Comparison of ENCODE assay signal across 15 mouse cellular contexts in genomic region chr3:57466289-57466688, GRCm38 (mm10). TPM values are rescaled to one million over a fixed set of nuclear protein-coding genes. Genes with fewer than 3 reads are reported as not detected.
A peak's percentile ranks its signal among the peaks of the same experiment; 100 is the strongest.
DNase-seq lines count a peak whose midpoint lies in the region; ATAC-seq and TF ChIP-seq lines count a peak whose summit lies in the region.
"Had no signal": no experiment of that assay in that cellular context is flagged by ENCODE, and none has a peak within 500 bp of the region (broad histone marks: within the 10 kb centered on the region; RNA-seq: fewer than 3 reads in every experiment).

No protein-coding gene starts in this region.

- H3K4me2 ChIP-seq in heart, postnatal 0 days (ENCODE audit: low read depth, low read length) = no peak overlapping the region
- H3K4me2 ChIP-seq in limb, embryonic 14.5 days (replicated peaks; ENCODE audit: low read depth, low read length, severe bottlenecking) = no peak overlapping the region
- H3K4me2 ChIP-seq: liver, embryonic 15.5 days had no signal

- 58% methylated on average over 3 of the region's 3 CpGs for WGBS in heart, postnatal 0 days
- 61% methylated on average over 3 of the region's 3 CpGs for whole genome bisulfite sequencing in limb, embryonic 14.5 days
- WGBS in limb, embryonic 10.5 days = 70% methylated on average over 3 of the region's 3 CpGs

- no peaks in the 10 kb centered on the region for H3K27me3 ChIP-seq in heart, postnatal 0 days (ENCODE audit: control insufficient read depth, insufficient read depth, low read length)
- no peaks in the 10 kb centered on the region for H3K27me3 ChIP-seq in limb, embryonic 14.5 days (ENCODE audit: control insufficient read depth, insufficient read depth, low read length)
- no peaks in the 10 kb centered on the region for H3K27me3 ChIP-seq in limb, embryonic 10.5 days (ENCODE audit: low read depth, poor library complexity, severe bottlenecking)
- no peaks in the 10 kb centered on the region for H3K27me3 ChIP-seq in E14TG2a.4 (ENCODE audit: insufficient read depth, low read length)
- H3K27me3 ChIP-seq: liver, embryonic 15.5 days had no signal

- no peak overlapping the region for H3K9ac ChIP-seq in heart, postnatal 0 days (replicated peaks; ENCODE audit: low read depth, low read length)
- H3K9ac ChIP-seq in limb, embryonic 14.5 days (ENCODE audit: low read depth, low read length, severe bottlenecking) = no peak overlapping the region
- H3K9ac ChIP-seq: liver, embryonic 15.5 days had no signal

- peaks cover 24% of the 10 kb centered on the region for H3K36me3 ChIP-seq in heart, postnatal 0 days (replicated peaks; ENCODE audit: control insufficient read depth, insufficient read depth, low read length)
- peaks cover 23% of the 10 kb centered on the region for H3K36me3 ChIP-seq in limb, embryonic 14.5 days (ENCODE audit: control insufficient read depth, insufficient read depth, low read length)
- H3K36me3 ChIP-seq in limb, embryonic 10.5 days = peaks cover 3% of the 10 kb centered on the region; the same call in 1 of the 2 replicates
- peaks cover 10% of the 10 kb centered on the region; the same call in 1 of the 2 replicates for H3K36me3 ChIP-seq in E14TG2a.4 (ENCODE audit: insufficient read depth, low read length)
- H3K36me3 ChIP-seq: liver, embryonic 15.5 days had no signal

- no peak for TF ChIP-seq EP300 in heart, postnatal 0 days (IDR thresholded peaks at IDR 0.05; ENCODE audit: low read depth)

- TF ChIP-seq CTCF in heart, postnatal 0 days (IDR thresholded peaks at IDR 0.05; ENCODE audit: low read depth) = peak; percentile 57
- 0 out of 2 replicates have a peak, but pooled peaks have one; percentile 12 for TF ChIP-seq CTCF in E14TG2a.4 (conservative IDR thresholded peaks at IDR 0.05; ENCODE audit: low read length)
- 0 out of 2 replicates have a peak, but pooled peaks have one; percentile 1 for TF ChIP-seq CTCF in cortical plate, adult 2 months (IDR thresholded peaks at IDR 0.05; ENCODE audit: extremely low read depth, insufficient read depth, low read length)

- H3K4me1 ChIP-seq in heart, postnatal 0 days (ENCODE audit: control insufficient read depth, insufficient read depth) = peaks cover 8% of the 10 kb centered on the region; the same call in 1 of the 2 replicates
- peaks cover 15% of the 10 kb centered on the region for H3K4me1 ChIP-seq in limb, embryonic 14.5 days (ENCODE audit: control insufficient read depth, insufficient read depth, low read length)
- H3K4me1 ChIP-seq in limb, embryonic 10.5 days = peaks cover 20% of the 10 kb centered on the region
- H3K4me1 ChIP-seq in E14TG2a.4 (replicated peaks; ENCODE audit: low read depth, low read length) = peaks cover 12% of the 10 kb centered on the region
- no peaks in the 10 kb centered on the region for H3K4me1 ChIP-seq in cortical plate, adult 2 months (ENCODE audit: control insufficient read depth, insufficient read depth, low read length)
- H3K4me1 ChIP-seq: liver, embryonic 15.5 days had no signal

- H3K9me3 ChIP-seq in heart, postnatal 0 days (replicated peaks; ENCODE audit: control insufficient read depth, low read length) = no peaks in the 10 kb centered on the region
- no peaks in the 10 kb centered on the region for H3K9me3 ChIP-seq in limb, embryonic 14.5 days (ENCODE audit: control insufficient read depth, low read length)
- H3K9me3 ChIP-seq in limb, embryonic 10.5 days (replicated peaks) = no peaks in the 10 kb centered on the region
- no peaks in the 10 kb centered on the region for H3K9me3 ChIP-seq in E14TG2a.4 (ENCODE audit: low read length)
- H3K9me3 ChIP-seq: liver, embryonic 15.5 days had no signal

- no peak for TF ChIP-seq POLR2A in limb, embryonic 14.5 days (IDR thresholded peaks at IDR 0.05; ENCODE audit: borderline replicate concordance, extremely low read depth, insufficient read depth, insufficient read length)
- TF ChIP-seq POLR2A in cortical plate, adult 2 months (IDR thresholded peaks at IDR 0.05; ENCODE audit: extremely low read depth, insufficient read depth, low read length) = no peak

- ATAC-seq in heart, postnatal 0 days (ENCODE audit: insufficient read depth, low read depth) = no peak
- ATAC-seq in limb, embryonic 14.5 days (ENCODE audit: low FRiP score, low read depth) = no peak

- no peak overlapping the region for H3K27ac ChIP-seq in heart, postnatal 0 days (ENCODE audit: low read depth)
- no peak overlapping the region for H3K27ac ChIP-seq in limb, embryonic 14.5 days (replicated peaks; ENCODE audit: low read depth, low read length)
- H3K27ac ChIP-seq in limb, embryonic 10.5 days = no peak overlapping the region
- no peak overlapping the region for H3K27ac ChIP-seq in cortical plate, adult 2 months (ENCODE audit: insufficient read depth, low read length)
- H3K27ac ChIP-seq: liver, embryonic 15.5 days had no signal

- H3K4me3 ChIP-seq in heart, postnatal 0 days (ENCODE audit: low read depth, low read length) = no peak overlapping the region
- H3K4me3 ChIP-seq in limb, embryonic 14.5 days (replicated peaks; ENCODE audit: low read length) = no peak overlapping the region
- H3K4me3 ChIP-seq in limb, embryonic 10.5 days = no peak overlapping the region
- H3K4me3 ChIP-seq in E14TG2a.4 (replicated peaks; ENCODE audit: low read length) = no peak overlapping the region
- no peak overlapping the region for H3K4me3 ChIP-seq in cortical plate, adult 2 months (ENCODE audit: insufficient read depth, low read length)
- H3K4me3 ChIP-seq: erythroblast, embryonic 14.5 days; liver, embryonic 15.5 days had no signal

- peak; percentile 55 for DNase-seq in heart, postnatal 0 days (ENCODE audit: low spot score)
- DNase-seq in heart, postnatal 4 days = no peak
- peak; percentile 44 for DNase-seq in limb, embryonic 14.5 days (ENCODE audit: low spot score)
- DNase-seq in limb, embryonic 10.5 days (ENCODE audit: low spot score) = no peak
- DNase-seq in cerebellum, adult 18-20 months = no peak
- no peak for DNase-seq in T-cell, adult 2 months (ENCODE audit: low spot score)
- DNase-seq: adrenal gland, postnatal 14 days; cerebellum, adult 11-12 months; layer of hippocampus, postnatal 36 days; thymus, postnatal 25 days had no signal

RNA-seq across cellular contexts. Expression of gene Tm4sf4, which starts 41.2 kb away (rescaled TPM):
- 0.92 TPM in 1 of 2 replicates, not detected in the other for total RNA-seq in heart, postnatal 0 days (2014; rRNA removed; ENCODE audit: low replicate concordance)
- polyA plus RNA-seq in heart, postnatal 0 days (2015; fragmentation: Nextera tagmentation; extraction: Ambion mirVana) = 0.73 and 1.2 TPM in 2 replicates
- under 1 TPM in 1 of 2 experiments, not detected in 1; 0.18 TPM for total RNA-seq in heart, postnatal 4 days (2021)
- polyA plus RNA-seq in limb, embryonic 14.5 days (2012; rRNA removed) = 0.12 and 0.13 TPM in 2 replicates
- 0.12 TPM in 1 of 2 replicates, not detected in the other for polyA plus RNA-seq in limb, embryonic 14.5 days (2014; fragmentation: Nextera tagmentation; extraction: Ambion mirVana)
- polyA plus RNA-seq in limb, embryonic 10.5 days (2016; fragmentation: Nextera tagmentation; extraction: Ambion mirVana) = not detected in 2 replicates
- polyA plus RNA-seq in cortical plate, adult 2 months (2012; rRNA removed) = 0.06 TPM in 1 of 2 replicates, not detected in the other
- total RNA-seq: layer of hippocampus, postnatal 36 days; monocyte, adult 5-6 weeks had no signal
- polyA plus RNA-seq: erythroblast, embryonic 14.5 days had no signal

Comparison
In these comparisons a context has a peak if more than half of its experiments do, and no peak if none do; other contexts are left out.
1. DNase-seq: peak in heart, postnatal 0 days (single experiment) and limb, embryonic 14.5 days (single experiment); none in heart, postnatal 4 days (single experiment), limb, embryonic 10.5 days (single experiment), cerebellum, adult 18-20 months (0 of 2) and T-cell, adult 2 months (single experiment).
2. CTCF ChIP-seq: peak in every context shown above with its lines; median percentile 57 in heart, postnatal 0 days; 12 in E14TG2a.4; 1 in cortical plate, adult 2 months.